Mouse (Mus musculus): ENCODE data around the gene Slc7a15.

Slc7a15 gene

DNA sequence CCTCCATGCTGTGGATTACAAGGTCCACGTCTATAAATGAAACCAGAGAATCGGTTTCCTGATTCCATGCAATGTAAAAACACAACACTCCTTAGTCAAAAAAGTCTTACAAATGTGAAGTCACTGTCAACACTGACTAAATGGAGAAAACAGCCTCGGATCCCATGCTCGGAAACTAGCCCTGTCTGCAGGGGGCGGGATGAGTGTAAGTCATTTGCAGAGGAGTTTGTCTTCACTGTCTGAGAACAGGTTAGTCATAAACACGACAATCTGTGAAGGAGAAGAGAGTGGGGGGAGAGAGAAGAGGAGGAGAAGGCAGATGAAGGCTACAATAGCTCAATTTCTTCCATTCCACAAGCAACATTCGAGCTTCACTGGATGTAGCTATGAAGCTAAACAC is 113.6 kb downstream of the Slc7a15 start:
- DNase-seq (ENCODE audit: low spot score in 2 of 2), result no peak

DNA sequence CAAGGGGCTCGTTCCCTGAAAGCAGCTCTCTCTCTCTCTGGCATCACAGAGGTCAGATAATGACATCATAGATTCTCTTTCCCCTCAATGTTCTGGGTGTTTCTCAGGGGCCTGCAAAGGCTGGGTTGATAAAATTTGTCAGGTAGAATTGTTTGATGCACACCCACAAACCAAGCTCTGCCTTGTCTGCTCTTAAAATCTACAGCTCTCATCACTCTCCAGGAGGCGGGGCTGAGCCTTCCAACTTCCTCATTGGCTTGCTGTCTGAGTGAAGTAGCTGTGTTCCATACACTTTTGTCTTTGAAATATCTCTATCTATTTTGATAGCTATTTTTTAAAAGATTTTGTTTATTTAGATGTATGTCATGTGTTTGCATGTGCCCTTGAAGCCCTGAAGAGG is 116.7 kb downstream of the Slc7a15 start:
- no peak for DNase-seq (ENCODE audit: low spot score in 2 of 2)

Data from urinary bladder, postnatal 4 days (tissue).